Mouse (Mus musculus) embryonic facial prominence, embryonic 12.5 days (tissue): ENCODE measurements around the gene Sec14l1. TPM values are rescaled to one million over a fixed set of nuclear protein-coding genes. Genes with fewer than 3 reads are reported as not detected.
"Not testable (repeated sequence)": the region's sequence is repeated elsewhere in the genome, so short reads cannot be mapped to it uniquely, and the experiment has no call there.

Experiments
- ATAC-seq: fragments of 200-750 bp; cut with Nextera tagmentation; 2 replicates; pipeline ENCODE4 v1.8.0; 2017; ENCODE audit not compliant: insufficient number of reproducible peaks, insufficient read depth, low FRiP score, low TSS enrichment
- H3K27ac ChIP-seq: fragments of 300-500 bp; sonication (generic); 2 replicates; pipeline ENCODE4 v1.5.1; 2016; ENCODE audit warnings: mild to moderate bottlenecking
- H3K27me3 ChIP-seq: fragments of 300-500 bp; sonication (generic); 2 replicates; pipeline ENCODE4 v1.6.1; 2016; ENCODE audit warnings: mild to moderate bottlenecking, moderate library complexity
- H3K36me3 ChIP-seq: fragments of 300-500 bp; sonication (generic); 2 replicates; pipeline ENCODE4 v1.6.1; 2016; ENCODE audit warnings: mild to moderate bottlenecking
- H3K4me1 ChIP-seq: fragments of 300-500 bp; sonication (generic); 2 replicates; pipeline ENCODE4 v1.6.1; 2016
- H3K4me2 ChIP-seq: fragments of 300-500 bp; sonication (generic); replicated peaks from 2 replicates; pipeline ENCODE4 v1.6.1; 2016; ENCODE audit warnings: mild to moderate bottlenecking, moderate library complexity
- H3K4me3 ChIP-seq: fragments of 300-500 bp; sonication (generic); 2 replicates; pipeline ENCODE4 v1.5.1; 2016; ENCODE audit warnings: mild to moderate bottlenecking
- H3K9ac ChIP-seq: fragments of 300-500 bp; sonication (generic); 2 replicates; pipeline ENCODE4 v1.6.1; 2016; ENCODE audit warnings: mild to moderate bottlenecking, moderate library complexity
- H3K9me3 ChIP-seq: fragments of 300-500 bp; sonication (generic); 2 replicates; pipeline ENCODE4 v1.6.1; 2016; ENCODE audit warnings: mild to moderate bottlenecking, moderate library complexity
- WGBS: fragments of 180-500 bp; shearing (Covaris S2); methylation state at CpG from one replicate; pipeline ENCODE4 v1.1.7; 2016; 5-methylcytosine and 5-hydroxymethylcytosine counted together
- polyA plus RNA-seq: library from polyadenylated mRNA; unstranded; fragments of >200 nt; fragmentation: Nextera tagmentation; extraction: Ambion mirVana; gene quantifications from 2 replicates; pipeline ENCODE4 v1.2.1, GENCODE M21; 2016

Gene Sec14l1
- polyA plus RNA-seq, result 55.6 and 61.0 TPM in 2 replicates

- H3K9me3 ChIP-seq, result no peaks in the 10 kb centered on the region
- ATAC-seq, result peak; percentile 85
- under 1% methylated on average over 60 of the region's 67 CpGs for WGBS
- H3K27ac ChIP-seq, result peak within 1 kb of the TSS; percentile 99
- H3K4me2 ChIP-seq, result peak within 1 kb of the TSS; percentile 83
- no peaks in the 10 kb centered on the region for H3K27me3 ChIP-seq
- no peaks in the 10 kb centered on the region; the same call in 1 of the 2 replicates for H3K36me3 ChIP-seq
- H3K9ac ChIP-seq, result peak within 1 kb of the TSS; percentile 81
- peaks cover 53% of the 10 kb centered on the region for H3K4me1 ChIP-seq
- peak within 1 kb of the TSS; percentile 74 for H3K4me3 ChIP-seq
Measured at GRCm38 (mm10) chr11:117114592-117115345, at the start of gene Sec14l1. Gene Sec14l1 (plus strand): TSS chr11:117115168.

GRCm38 (mm10) chr11:117065602-117066001, 49.4 kb upstream of the Sec14l1 start:
- not testable (repeated sequence) for H3K9me3 ChIP-seq, H3K4me1 ChIP-seq, H3K27me3 ChIP-seq, ATAC-seq, H3K27ac ChIP-seq, H3K36me3 ChIP-seq, H3K4me2 ChIP-seq, H3K9ac ChIP-seq, H3K4me3 ChIP-seq
- WGBS, result 88% methylated on average over 5 of the region's 5 CpGs

- Histone ChIP-seq H3K9ac (no peak overlapping the region), H3K4me3 (no peak overlapping the region), H3K9me3 (no peaks in the 10 kb centered on the region), H3K4me2 (no peak overlapping the region), H3K27me3 (no peaks in the 10 kb centered on the region), H3K27ac (no peak overlapping the region), H3K4me1 (0 out of 2 replicates have a peak, but pooled peaks cover 7% of the 10 kb centered on the region), H3K36me3 (no peaks in the 10 kb centered on the region)
- 73% methylated on average over 5 of the region's 5 CpGs for WGBS
- no peak for ATAC-seq
Measured at GRCm38 (mm10) chr11:117066738-117067137, 48.2 kb upstream of the Sec14l1 start.

GRCm38 (mm10) chr11:117068332-117068731, 46.6 kb upstream of the Sec14l1 start:
- Histone ChIP-seq H3K9me3 (no peaks in the 10 kb centered on the region), H3K27ac (no peak overlapping the region), H3K4me1 (0 out of 2 replicates have a peak, but pooled peaks cover 4% of the 10 kb centered on the region), H3K4me3 (no peak overlapping the region), H3K27me3 (no peaks in the 10 kb centered on the region), H3K36me3 (no peaks in the 10 kb centered on the region), H3K4me2 (no peak overlapping the region), H3K9ac (no peak overlapping the region)
- 86% methylated on average over 1 of the region's 1 CpGs for whole genome bisulfite sequencing
- ATAC-seq, result no peak

GRCm38 (mm10) chr11:117069027-117069426, 45.9 kb upstream of the Sec14l1 start:
- Histone ChIP-seq H3K4me2 (no peak overlapping the region), H3K36me3 (no peaks in the 10 kb centered on the region), H3K9ac (no peak overlapping the region), H3K27ac (no peak overlapping the region), H3K9me3 (no peaks in the 10 kb centered on the region), H3K27me3 (no peaks in the 10 kb centered on the region), H3K4me3 (no peak overlapping the region), H3K4me1 (0 out of 2 replicates have a peak, but pooled peaks cover 2% of the 10 kb centered on the region)
- 77% methylated on average over 3 of the region's 3 CpGs for WGBS
- no peak for ATAC-seq

- WGBS, result 76% methylated on average over 7 of the region's 7 CpGs
- Histone ChIP-seq H3K4me3 (no peak overlapping the region), H3K27me3 (no peaks in the 10 kb centered on the region), H3K27ac (no peak overlapping the region), H3K4me1 (no peaks in the 10 kb centered on the region), H3K4me2 (no peak overlapping the region), H3K9ac (no peak overlapping the region), H3K36me3 (no peaks in the 10 kb centered on the region), H3K9me3 (no peaks in the 10 kb centered on the region)
- ATAC-seq, result no peak
Measured at GRCm38 (mm10) chr11:117070711-117071110, 44.3 kb upstream of the Sec14l1 start.

- H3K4me1 ChIP-seq, result peaks cover 1% of the 10 kb centered on the region; the same call in 1 of the 2 replicates
- no peak overlapping the region for H3K4me3 ChIP-seq
- H3K9me3 ChIP-seq, result no peaks in the 10 kb centered on the region
- H3K36me3 ChIP-seq, result no peaks in the 10 kb centered on the region
- H3K4me2 ChIP-seq, result peak overlapping the region; percentile 25; the same call in 1 of the 2 replicates
- H3K27me3 ChIP-seq, result no peaks in the 10 kb centered on the region
- ATAC-seq, result 0 out of 2 replicates have a peak, but pooled peaks have one; percentile 59
- H3K27ac ChIP-seq, result no peak overlapping the region
- WGBS, result 2% methylated on average over 13 of the region's 13 CpGs
- H3K9ac ChIP-seq, result no peak overlapping the region
Measured at GRCm38 (mm10) chr11:117072128-117072527, 42.8 kb upstream of the Sec14l1 start.

- Histone ChIP-seq H3K27ac (no peak overlapping the region), H3K27me3 (no peaks in the 10 kb centered on the region), H3K4me3 (no peak overlapping the region), H3K4me2 (no peak overlapping the region), H3K4me1 (peaks cover 11% of the 10 kb centered on the region), H3K9me3 (no peaks in the 10 kb centered on the region), H3K9ac (no peak overlapping the region), H3K36me3 (peaks cover under 1% of the 10 kb centered on the region)
- WGBS, result 90% methylated on average over 9 of the region's 9 CpGs
- ATAC-seq, result no peak
Measured at GRCm38 (mm10) chr11:117073426-117073825, 41.5 kb upstream of the Sec14l1 start.

- ATAC-seq, result 0 out of 2 replicates have a peak, but pooled peaks have one; percentile 49
- under 1% methylated on average over 54 of the region's 54 CpGs for WGBS
Measured at GRCm38 (mm10) chr11:117076576-117077196, 38.3 kb upstream of the Sec14l1 start.

GRCm38 (mm10) chr11:117077227-117077626, 37.7 kb upstream of the Sec14l1 start:
- Histone ChIP-seq H3K9ac (peak overlapping the region; percentile 84), H3K4me2 (peak overlapping the region; percentile 90), H3K4me1 (peaks cover 24% of the 10 kb centered on the region), H3K27me3 (no peaks in the 10 kb centered on the region), H3K4me3 (peak overlapping the region; percentile 79), H3K27ac (peak overlapping the region; percentile 81; the same call in 1 of the 2 replicates), H3K36me3 (peaks cover 27% of the 10 kb centered on the region), H3K9me3 (no peaks in the 10 kb centered on the region)
- no peak for ATAC-seq
- WGBS, result 6% methylated on average over 8 of the region's 8 CpGs

More at GRCm38 (mm10) chr11:117076576-117077196, 38.3 kb upstream of the Sec14l1 start:
- Histone ChIP-seq H3K27me3 (no peaks in the 10 kb centered on the region), H3K9ac (peak overlapping the region; percentile 84), H3K4me2 (peak overlapping the region; percentile 90), H3K9me3 (no peaks in the 10 kb centered on the region), H3K27ac (peak overlapping the region; percentile 81), H3K36me3 (peaks cover 27% of the 10 kb centered on the region), H3K4me1 (peaks cover 19% of the 10 kb centered on the region), H3K4me3 (peak overlapping the region; percentile 79)

- Histone ChIP-seq H3K27ac (no peak overlapping the region), H3K9me3 (no peaks in the 10 kb centered on the region), H3K4me1 (peaks cover 30% of the 10 kb centered on the region), H3K9ac (no peak overlapping the region), H3K36me3 (peaks cover 27% of the 10 kb centered on the region), H3K4me3 (peak overlapping the region; percentile 79), H3K27me3 (no peaks in the 10 kb centered on the region), H3K4me2 (peak overlapping the region; percentile 90)
- WGBS, result 76% methylated on average over 8 of the region's 8 CpGs
- no peak for ATAC-seq
Measured at GRCm38 (mm10) chr11:117077902-117078301, 37.1 kb upstream of the Sec14l1 start.
